Mouse (Mus musculus) cerebellum, adult (tissue): ENCODE data around the gene Sipa1l1.

Experiments used
- ATAC-seq: cut with Nextera tagmentation; 2 replicates; pipeline ENCODE4 v1.9.2; 2017; ENCODE audit warnings: mild to moderate bottlenecking, moderate library complexity, mixed read lengths; ENCODE audit not compliant: insufficient number of reproducible peaks, low FRiP score, low TSS enrichment

Sipa1l1 gene

GRCm38 (mm10) chr12:82237946-82238345 is 68.8 kb downstream of the Sipa1l1 start:
- no peak for ATAC-seq

DNA sequence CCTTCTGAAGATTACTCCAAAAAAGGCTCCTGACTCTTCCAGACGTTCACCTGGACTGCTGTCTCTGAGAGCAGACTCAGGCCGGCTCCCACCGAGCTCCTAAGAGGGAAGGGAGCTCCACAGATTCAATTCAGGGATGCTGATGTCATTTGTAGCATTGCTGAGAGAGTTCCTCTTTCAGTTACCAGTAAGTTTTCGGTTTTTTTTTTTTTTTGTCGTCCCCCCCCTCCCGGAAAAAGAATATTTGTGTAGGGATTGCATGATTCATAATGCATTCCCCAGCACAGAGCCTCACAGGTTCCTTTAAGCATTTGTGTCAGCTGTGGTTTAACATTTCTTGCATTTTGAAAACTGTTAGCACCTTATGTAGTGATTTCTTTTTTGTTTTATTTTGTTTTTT is 71.6 kb downstream of the Sipa1l1 start:
- no peak for ATAC-seq

GRCm38 (mm10) chr12:82245219-82245618 is 76.1 kb downstream of the Sipa1l1 start:
- ATAC-seq: no peak

DNA sequence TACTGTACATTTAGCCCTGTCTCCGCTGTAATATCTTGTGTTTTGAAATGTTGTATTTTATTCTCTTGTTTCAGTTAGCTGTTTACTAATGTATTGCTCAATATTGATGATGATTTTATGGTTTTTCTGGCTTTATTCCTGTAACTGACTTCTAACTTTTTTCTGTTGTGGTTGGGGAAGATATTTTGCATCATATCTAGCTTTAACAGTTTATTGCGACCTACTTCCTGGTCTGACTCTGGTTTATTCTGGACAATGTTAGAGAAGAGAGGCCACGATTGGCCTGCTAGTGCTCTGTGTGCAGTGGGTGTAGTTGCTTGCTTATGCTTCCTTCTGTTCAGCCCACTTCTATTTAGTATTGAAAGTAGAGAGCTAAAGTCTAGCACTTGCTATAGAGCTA is 77.3 kb downstream of the Sipa1l1 start:
- ATAC-seq: no peak

GRCm38 (mm10) chr12:82247371-82248258 is 78.5 kb downstream of the Sipa1l1 start:
- no peak for ATAC-seq

- no peak for ATAC-seq
Observed at GRCm38 (mm10) chr12:82248501-82248900, 79.4 kb downstream of the Sipa1l1 start.

GRCm38 (mm10) chr12:82251328-82251727 is 82.2 kb downstream of the Sipa1l1 start:
- ATAC-seq: no peak

DNA sequence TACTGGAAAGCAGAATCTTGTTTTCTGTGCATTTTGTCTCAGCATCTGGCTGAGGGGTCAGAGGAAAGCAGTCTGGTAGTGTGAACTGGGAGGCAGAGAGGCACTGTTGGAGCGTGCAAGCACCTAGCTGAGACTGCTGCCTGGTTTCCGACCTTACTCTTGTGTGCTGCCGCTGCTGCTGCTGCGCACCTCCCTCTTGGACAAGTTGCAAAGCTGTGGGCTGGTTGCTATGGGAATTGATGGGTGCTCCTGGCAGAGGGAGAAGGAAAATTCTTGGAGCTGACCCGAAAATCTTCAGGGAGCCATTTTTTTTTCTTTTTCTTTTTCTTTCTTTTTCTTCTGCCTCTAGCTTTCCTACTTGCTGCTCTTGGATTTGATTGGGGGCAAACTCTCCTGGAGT is 85.0 kb downstream of the Sipa1l1 start:
- no peak for ATAC-seq

- no peak for ATAC-seq
Observed at GRCm38 (mm10) chr12:82256012-82256411, 86.9 kb downstream of the Sipa1l1 start.

- no peak for ATAC-seq
Observed at GRCm38 (mm10) chr12:82256921-82257500, 87.9 kb downstream of the Sipa1l1 start.

DNA sequence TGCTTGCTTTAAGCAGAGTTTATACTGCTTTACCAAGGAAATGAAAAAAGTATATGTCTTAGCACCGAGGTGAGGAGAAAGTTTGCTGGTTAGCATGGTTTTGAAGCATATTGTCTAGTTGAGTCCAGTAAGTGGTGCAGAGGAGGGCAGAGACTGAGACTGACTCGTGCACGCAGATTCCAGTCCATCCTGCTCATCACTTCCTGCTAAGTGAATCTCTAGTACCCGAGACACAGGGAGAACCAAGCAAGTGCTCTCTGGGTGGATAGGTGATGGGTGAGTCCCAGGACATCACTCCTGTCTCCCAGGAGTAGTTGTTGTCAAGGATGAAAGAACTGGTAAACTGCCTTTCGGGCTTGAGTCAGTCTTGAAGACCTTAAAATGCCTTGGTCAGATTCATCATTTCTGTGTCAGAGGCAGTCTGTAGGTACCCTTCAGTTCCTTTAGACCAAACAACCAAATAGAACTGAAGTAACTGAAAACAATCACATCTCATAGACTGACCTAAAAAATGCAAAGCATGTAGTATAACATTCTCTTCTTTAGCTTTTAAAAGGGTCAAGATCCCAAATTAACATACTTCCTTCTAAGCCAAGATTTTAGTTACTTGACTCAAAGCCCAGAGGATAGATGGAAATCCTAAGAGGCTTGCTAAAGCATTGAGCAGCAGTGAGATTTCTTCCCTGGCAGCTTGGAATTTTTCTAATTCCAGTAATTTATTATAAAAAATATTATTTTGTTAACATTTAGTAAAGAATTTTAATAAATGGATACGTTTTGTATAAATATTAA is 89.1 kb downstream of the Sipa1l1 start:
- no peak for ATAC-seq

DNA sequence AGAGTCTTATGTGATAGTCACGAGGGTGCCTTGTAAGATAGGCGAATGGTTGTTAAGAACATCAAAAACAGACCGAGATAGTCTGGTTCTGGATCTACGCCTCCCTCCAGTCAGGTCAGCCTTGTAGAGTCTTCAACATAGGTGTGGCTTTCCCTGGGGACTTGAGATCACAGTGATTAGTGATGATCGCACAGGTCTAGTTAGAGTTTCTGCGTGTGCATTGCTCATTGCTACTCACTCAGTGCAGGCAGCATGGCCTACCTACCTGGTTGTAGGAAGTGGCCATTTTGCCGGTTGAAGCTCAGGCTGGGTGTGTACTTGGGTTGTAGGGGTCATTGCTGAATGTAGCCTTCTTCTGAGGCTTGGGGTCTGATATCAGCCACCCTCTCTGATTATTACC is 94.3 kb downstream of the Sipa1l1 start:
- no peak for ATAC-seq

- ATAC-seq: no peak
Observed at GRCm38 (mm10) chr12:82264083-82264851, 95.1 kb downstream of the Sipa1l1 start.

GRCm38 (mm10) chr12:82265335-82266274 is 96.5 kb downstream of the Sipa1l1 start:
- no peak for ATAC-seq

DNA sequence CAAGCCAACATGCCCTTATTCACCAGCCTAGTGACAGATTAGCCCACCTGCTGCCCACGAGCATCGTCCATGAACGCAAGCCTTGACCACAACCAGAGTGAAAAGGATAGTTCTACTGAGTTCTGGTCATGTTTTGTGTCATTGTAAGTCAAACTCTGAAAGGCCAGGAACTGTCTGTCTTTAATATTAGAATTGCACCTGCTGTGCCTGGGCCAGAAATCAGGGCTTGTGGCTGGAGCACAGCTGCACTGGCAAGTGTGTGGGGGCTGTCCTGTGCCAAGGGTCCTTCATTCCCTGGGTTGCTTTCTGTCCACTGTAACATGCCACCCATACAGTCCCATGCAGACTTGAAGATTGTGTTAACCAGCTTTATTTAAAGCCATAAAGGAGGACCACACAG is 102.3 kb downstream of the Sipa1l1 start:
- no peak for ATAC-seq

DNA sequence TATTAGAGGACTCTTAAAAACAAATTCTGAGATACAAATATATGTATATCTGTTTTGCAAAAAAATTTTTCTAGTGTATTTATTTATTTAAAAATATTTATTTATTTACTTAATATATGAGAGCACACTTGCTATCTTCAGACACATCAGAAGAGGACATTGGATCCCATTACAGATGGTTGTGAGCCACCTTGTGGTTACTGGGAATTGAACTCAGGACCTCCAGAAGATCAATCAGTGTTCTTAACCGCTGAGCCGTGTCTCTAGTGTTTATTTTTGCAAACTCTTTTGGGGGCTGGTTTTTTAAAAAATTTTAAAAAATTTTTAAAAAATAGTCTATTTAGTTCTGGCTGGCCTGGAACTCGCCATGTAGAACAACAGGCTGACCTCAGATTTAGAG is 104.4 kb downstream of the Sipa1l1 start:
- ATAC-seq: no peak

GRCm38 (mm10) chr12:82274576-82274975 is 105.5 kb downstream of the Sipa1l1 start:
- no peak for ATAC-seq

DNA sequence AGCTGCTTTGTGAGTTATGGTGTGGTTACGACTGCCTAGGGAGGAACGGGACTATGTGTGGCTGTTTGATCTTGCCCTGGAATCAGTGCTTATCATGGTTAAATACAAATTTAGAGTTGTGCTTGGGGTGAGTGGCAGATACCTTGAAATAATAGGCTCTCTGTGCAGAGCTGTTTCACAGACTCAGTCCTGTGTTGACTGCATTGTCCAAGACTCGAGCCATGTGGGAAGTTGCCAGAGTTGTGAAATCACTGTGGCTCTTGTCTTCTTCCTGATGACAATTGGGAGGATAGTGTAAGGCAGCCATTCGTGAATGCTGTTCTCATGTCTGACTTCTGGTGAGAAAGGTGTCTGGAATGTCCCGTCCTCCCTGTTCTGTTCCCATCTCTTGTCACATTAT is 106.6 kb downstream of the Sipa1l1 start:
- ATAC-seq: no peak

DNA sequence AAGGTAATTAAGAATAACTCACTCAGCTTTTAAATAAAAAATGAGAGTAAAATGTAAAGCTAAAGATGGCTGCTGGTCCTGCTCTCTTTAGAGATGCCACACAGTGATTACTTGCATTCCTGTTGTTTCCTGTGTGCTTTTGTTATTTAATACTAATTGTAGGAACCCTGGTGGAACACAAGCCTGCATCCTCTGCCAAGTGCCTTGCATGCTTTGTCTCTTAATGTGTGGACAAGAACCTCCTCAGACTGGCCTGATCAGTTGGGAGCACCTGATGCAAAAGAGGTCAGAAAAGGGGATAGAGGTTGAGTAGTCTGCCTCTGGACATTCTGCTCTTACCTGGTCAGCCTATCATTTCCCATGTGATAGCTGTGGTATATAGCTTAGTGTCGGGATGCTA is 107.5 kb downstream of the Sipa1l1 start:
- ATAC-seq: no peak
